Mouse (Mus musculus): ENCODE results near the gene Mrps18c.

Mrps18c gene

GRCm38 (mm10) chr5:100825975-100826374 lies 27.5 kb downstream of the Mrps18c start:
- WGBS, result 29% methylated on average over 2 of the region's 2 CpGs

GRCm38 (mm10) chr5:100826531-100826930 lies 28.1 kb downstream of the Mrps18c start:
- 69% methylated on average over 7 of the region's 7 CpGs for WGBS

GRCm38 (mm10) chr5:100828701-100829100 lies 30.3 kb downstream of the Mrps18c start:
- WGBS, result 81% methylated on average over 3 of the region's 3 CpGs

- WGBS, result 98% methylated on average over 3 of the region's 3 CpGs
Measured at GRCm38 (mm10) chr5:100832680-100833079, 34.3 kb downstream of the Mrps18c start.

GRCm38 (mm10) chr5:100833841-100834240 lies 35.4 kb downstream of the Mrps18c start:
- 88% methylated on average over 2 of the region's 2 CpGs for WGBS

- WGBS, result 48% methylated on average over 9 of the region's 9 CpGs
Measured at GRCm38 (mm10) chr5:100835862-100836538, 37.6 kb downstream of the Mrps18c start.

- 87% methylated on average over 7 of the region's 7 CpGs for WGBS
Measured at GRCm38 (mm10) chr5:100837907-100838306, 39.5 kb downstream of the Mrps18c start.

- WGBS, result 68% methylated on average over 3 of the region's 3 CpGs
Measured at GRCm38 (mm10) chr5:100844485-100844884, 46.1 kb downstream of the Mrps18c start.

- WGBS, result under 1% methylated on average over 16 of the region's 16 CpGs
Measured at GRCm38 (mm10) chr5:100845485-100845847, 47.0 kb downstream of the Mrps18c start, which contains the start of gene Gpat3. TSS of gene Gpat3 (plus strand) at chr5:100845713.

- under 1% methylated on average over 52 of the region's 52 CpGs for WGBS
Measured at GRCm38 (mm10) chr5:100845848-100846598, 47.6 kb downstream of the Mrps18c start.

GRCm38 (mm10) chr5:100846599-100846920 lies 48.1 kb downstream of the Mrps18c start:
- under 1% methylated on average over 22 of the region's 22 CpGs for WGBS

GRCm38 (mm10) chr5:100847143-100847542 lies 48.7 kb downstream of the Mrps18c start:
- WGBS, result 22% methylated on average over 2 of the region's 2 CpGs

GRCm38 (mm10) chr5:100853963-100854362 lies 55.5 kb downstream of the Mrps18c start:
- 94% methylated on average over 4 of the region's 4 CpGs for WGBS
